Mouse (Mus musculus) midbrain, embryonic 14.5 days (tissue): ENCODE data around the gene Peg10. TPM values are rescaled to one million over a fixed set of nuclear protein-coding genes. Genes with fewer than 3 reads are reported as not detected.
"Not testable (repeated sequence)": the region's sequence is repeated elsewhere in the genome, so short reads cannot be mapped to it uniquely, and the experiment has no call there.

Experiments
- ATAC-seq: fragments of 200-750 bp; cut with Nextera tagmentation; 2 replicates; pipeline ENCODE4 v1.8.0; 2017; ENCODE audit warnings: moderate number of reproducible peaks, moderate library complexity; ENCODE audit not compliant: low FRiP score, low TSS enrichment
- DNase-seq: peaks from one replicate; pipeline ENCODE4 v3.0.0-alpha.2; 2015
- H3K27ac ChIP-seq: fragments of 300-500 bp; sonication (generic); replicated peaks from 2 replicates; pipeline ENCODE4 v1.5.1; 2014; ENCODE audit warnings: mild to moderate bottlenecking, low read depth, low read length, moderate library complexity
- H3K27me3 ChIP-seq: fragments of 300-500 bp; sonication (generic); 2 replicates; pipeline ENCODE4 v1.6.1; 2014; ENCODE audit warnings: low read length, control low read depth, mixed read lengths; ENCODE audit not compliant: control insufficient read depth, insufficient read depth
- H3K36me3 ChIP-seq: fragments of 300-500 bp; sonication (generic); 2 replicates; pipeline ENCODE4 v1.6.1; 2014; ENCODE audit warnings: low read length, control low read depth; ENCODE audit not compliant: control insufficient read depth, insufficient read depth
- H3K4me1 ChIP-seq: fragments of 300-500 bp; sonication (generic); 2 replicates; pipeline ENCODE4 v1.6.1; 2014; ENCODE audit warnings: mild to moderate bottlenecking, antibody characterized with exemption, low read length, control low read depth; ENCODE audit not compliant: control insufficient read depth, insufficient read depth
- H3K4me2 ChIP-seq: fragments of 300-500 bp; sonication (generic); 2 replicates; pipeline ENCODE4 v1.6.1; 2014; ENCODE audit warnings: mild to moderate bottlenecking, low read length, moderate library complexity
- H3K4me3 ChIP-seq: fragments of 300-500 bp; sonication (generic); replicated peaks from 2 replicates; pipeline ENCODE4 v1.5.1; 2014; ENCODE audit warnings: low read depth, low read length
- H3K9ac ChIP-seq: fragments of 300-500 bp; sonication (generic); replicated peaks from 2 replicates; pipeline ENCODE4 v1.6.1; 2014; ENCODE audit warnings: mild to moderate bottlenecking, low read length, moderate library complexity
- H3K9me3 ChIP-seq: fragments of 300-500 bp; sonication (generic); 2 replicates; pipeline ENCODE4 v1.6.1; 2016; ENCODE audit warnings: low read length, control low read depth, mixed read lengths; ENCODE audit not compliant: control insufficient read depth
- WGBS: fragments of 180-500 bp; shearing (Covaris S2); extraction: QIAGEN DNeasy Blood & Tissue Kit; methylation state at CpG from one replicate; pipeline ENCODE4 v1.1.7; 2014; 5-methylcytosine and 5-hydroxymethylcytosine counted together
- polyA plus RNA-seq: library from polyadenylated mRNA; unstranded; fragments of >200 nt; fragmentation: Nextera tagmentation; extraction: Ambion mirVana; gene quantifications from 2 replicates; pipeline ENCODE4 v1.2.1, GENCODE M21; 2014

Peg10 gene
- polyA plus RNA-seq, 1 experiment from 2014 or later = 9.0 TPM

DNA sequence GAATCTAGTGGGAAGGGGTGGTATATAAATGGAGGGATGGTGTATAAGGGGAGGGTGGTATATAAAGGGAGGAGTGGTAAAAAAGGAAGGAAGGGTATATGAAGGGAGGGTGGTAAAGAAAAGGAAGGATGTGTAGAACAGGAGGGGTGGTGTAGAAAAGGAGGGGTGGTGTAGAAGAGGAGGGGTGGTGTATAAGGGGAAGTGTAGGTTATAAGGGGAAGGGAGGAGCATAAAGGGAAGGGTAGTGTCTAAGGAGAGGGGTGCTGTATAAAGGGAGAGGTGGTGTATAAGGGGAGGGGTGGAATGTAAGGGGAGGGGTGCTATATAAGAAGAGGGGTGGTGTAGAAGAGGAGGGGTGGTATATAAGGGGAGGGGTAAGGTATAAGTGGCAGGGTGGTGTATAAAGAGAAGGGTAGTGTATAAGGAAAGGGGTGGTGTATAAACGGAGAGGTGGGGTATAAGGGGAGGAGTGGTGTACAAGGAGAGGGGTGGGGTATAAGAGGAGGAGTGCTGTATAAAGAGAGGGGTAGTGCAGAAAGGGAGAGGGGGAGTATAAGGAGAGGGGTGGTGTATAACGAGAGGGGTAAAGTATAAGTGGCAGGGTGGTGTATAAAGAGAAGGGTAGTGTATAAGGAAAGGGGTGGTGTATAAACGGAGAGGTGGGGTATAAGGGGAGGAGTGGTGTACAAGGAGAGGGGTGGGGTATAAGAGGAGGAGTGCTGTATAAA, 14.5 kb downstream of the Peg10 start:
- not testable (repeated sequence) for H3K36me3 ChIP-seq, H3K4me1 ChIP-seq, H3K9ac ChIP-seq, H3K27me3 ChIP-seq, H3K27ac ChIP-seq, H3K4me2 ChIP-seq, H3K4me3 ChIP-seq, DNase-seq, H3K9me3 ChIP-seq
- peak; percentile 25; the same call in 1 of the 2 replicates for ATAC-seq
- 51% methylated on average over 3 of the region's 3 CpGs for WGBS

DNA sequence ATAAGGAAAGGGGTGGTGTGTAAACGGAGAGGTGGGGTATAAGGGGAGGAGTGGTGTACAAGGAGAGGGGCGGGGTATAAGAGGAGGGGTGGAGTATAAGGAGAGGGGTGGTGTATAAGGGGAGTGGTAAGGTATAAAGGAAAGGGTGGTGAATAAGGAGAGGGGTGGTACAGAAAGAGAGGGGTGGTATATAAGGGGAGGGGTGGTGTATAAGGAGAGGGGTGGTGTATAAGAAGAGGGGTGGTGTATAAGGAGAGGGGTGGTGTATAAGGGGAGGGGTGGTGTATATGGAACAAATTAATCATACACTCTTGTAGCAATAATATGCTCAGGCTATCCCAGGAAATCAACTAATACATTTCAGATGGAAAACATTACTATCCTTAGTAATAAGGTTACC, 15.1 kb downstream of the Peg10 start:
- 32% methylated on average over 2 of the region's 2 CpGs for WGBS
- no peak overlapping the region for H3K4me3 ChIP-seq

DNA sequence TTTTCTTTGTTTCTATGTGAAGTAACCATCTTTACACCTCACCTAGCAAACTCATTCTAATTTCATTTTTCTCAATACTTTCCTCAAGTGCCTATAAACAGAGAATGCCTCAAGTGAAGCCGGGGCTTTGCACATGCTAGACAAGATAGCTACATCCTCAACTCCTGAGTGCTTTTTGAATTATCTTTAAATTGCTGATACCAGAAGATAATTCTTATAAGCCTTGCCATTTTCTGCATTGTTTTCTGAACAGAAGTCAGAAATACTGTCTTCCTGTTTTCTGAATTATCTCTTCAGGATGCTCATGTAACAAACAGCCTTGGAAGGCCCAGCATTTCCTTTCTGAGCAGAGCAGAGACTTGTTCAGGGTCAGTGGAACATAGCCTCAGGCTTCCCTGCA, 49.2 kb downstream of the Peg10 start:
- Histone ChIP-seq H3K27ac (no peak overlapping the region), H3K27me3 (no peaks in the 10 kb centered on the region), H3K36me3 (no peaks in the 10 kb centered on the region), H3K4me3 (no peak overlapping the region), H3K9me3 (no peaks in the 10 kb centered on the region), H3K4me1 (no peaks in the 10 kb centered on the region), H3K9ac (no peak overlapping the region), H3K4me2 (no peak overlapping the region)
- ATAC-seq (no peak), DNase-seq (no peak)
- 93% methylated on average over 1 of the region's 1 CpGs for WGBS

More for the DNA sequence above, 15.1 kb downstream of the Peg10 start:
- DNase-seq = no peak
- Histone ChIP-seq H3K27ac (no peak overlapping the region), H3K4me1 (no peaks in the 10 kb centered on the region), H3K9ac (no peak overlapping the region), H3K4me2 (no peak overlapping the region), H3K27me3 (no peaks in the 10 kb centered on the region), H3K9me3 (no peaks in the 10 kb centered on the region), H3K36me3 (no peaks in the 10 kb centered on the region)
- ATAC-seq = peak; percentile 97

DNA sequence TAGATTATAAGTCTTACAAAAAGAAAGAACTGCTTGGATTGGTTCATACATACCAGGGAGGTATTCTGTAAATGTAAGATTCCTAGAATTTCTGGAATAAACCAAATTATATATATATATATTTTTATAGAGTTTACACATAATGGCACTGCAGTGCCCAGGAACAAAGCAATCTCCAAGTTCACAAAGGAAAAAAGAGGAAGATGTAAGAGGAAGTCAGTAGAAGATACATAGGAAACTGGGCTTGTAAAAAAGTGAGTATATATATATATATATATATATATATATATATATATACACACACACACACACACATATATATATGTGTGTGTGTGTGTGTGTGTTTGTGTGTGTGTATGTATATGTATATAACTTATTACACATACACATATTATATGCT, 50.2 kb downstream of the Peg10 start:
- H3K4me3 ChIP-seq, H3K36me3 ChIP-seq, H3K27me3 ChIP-seq, H3K9me3 ChIP-seq, H3K27ac ChIP-seq, DNase-seq, H3K4me2 ChIP-seq, H3K9ac ChIP-seq, ATAC-seq, H3K4me1 ChIP-seq: not testable (repeated sequence)

DNA sequence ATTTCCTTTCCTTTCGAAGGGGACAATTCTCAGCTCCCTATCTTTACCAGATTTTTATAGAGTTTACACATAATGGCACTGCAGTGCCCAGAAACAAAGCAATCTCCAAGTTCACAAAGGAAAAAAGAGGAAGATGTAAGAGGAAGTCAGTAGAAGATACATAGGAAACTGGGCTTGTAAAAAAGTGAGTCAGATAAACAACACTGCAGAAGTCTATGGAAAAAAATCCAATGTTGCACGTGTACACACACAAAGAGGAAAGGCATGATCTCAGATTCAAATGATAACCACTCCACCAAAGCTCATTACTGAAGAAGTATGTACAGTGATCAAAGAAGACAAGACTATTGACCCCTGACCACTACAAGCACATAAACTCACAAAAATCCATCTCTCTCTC, 51.3 kb downstream of the Peg10 start:
- Histone ChIP-seq H3K27me3 (no peaks in the 10 kb centered on the region), H3K27ac (no peak overlapping the region), H3K4me1 (no peaks in the 10 kb centered on the region), H3K9me3 (no peaks in the 10 kb centered on the region), H3K4me2 (no peak overlapping the region), H3K9ac (no peak overlapping the region), H3K36me3 (no peaks in the 10 kb centered on the region), H3K4me3 (no peak overlapping the region)
- WGBS = 88% methylated on average over 2 of the region's 2 CpGs
- DNase-seq = no peak
- no peak for ATAC-seq

DNA sequence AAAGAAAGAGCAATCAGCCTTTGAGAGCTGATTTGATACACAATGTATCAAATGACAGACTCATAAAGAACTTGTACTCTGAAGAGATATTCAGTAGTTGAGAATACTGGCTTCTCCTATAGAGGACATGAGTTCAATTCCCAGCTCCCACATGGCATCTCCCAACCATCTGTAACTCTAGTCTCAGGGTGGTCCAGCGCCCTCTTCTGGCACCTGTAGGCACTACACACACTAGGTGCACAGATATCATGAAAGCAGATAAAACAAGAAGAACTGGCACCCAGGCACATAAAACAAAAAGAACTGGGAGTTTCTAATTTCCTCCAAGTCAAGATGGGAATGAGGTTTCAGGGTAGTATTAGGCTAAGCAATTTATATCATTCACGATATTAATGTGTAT, 52.3 kb downstream of the Peg10 start:
- Histone ChIP-seq H3K4me1 (no peaks in the 10 kb centered on the region), H3K9ac (no peak overlapping the region), H3K9me3 (no peaks in the 10 kb centered on the region), H3K27me3 (no peaks in the 10 kb centered on the region), H3K36me3 (no peaks in the 10 kb centered on the region), H3K27ac (no peak overlapping the region), H3K4me3 (no peak overlapping the region), H3K4me2 (no peak overlapping the region)
- ATAC-seq (no peak), DNase-seq (no peak)
- 83% methylated on average over 2 of the region's 2 CpGs for WGBS

DNA sequence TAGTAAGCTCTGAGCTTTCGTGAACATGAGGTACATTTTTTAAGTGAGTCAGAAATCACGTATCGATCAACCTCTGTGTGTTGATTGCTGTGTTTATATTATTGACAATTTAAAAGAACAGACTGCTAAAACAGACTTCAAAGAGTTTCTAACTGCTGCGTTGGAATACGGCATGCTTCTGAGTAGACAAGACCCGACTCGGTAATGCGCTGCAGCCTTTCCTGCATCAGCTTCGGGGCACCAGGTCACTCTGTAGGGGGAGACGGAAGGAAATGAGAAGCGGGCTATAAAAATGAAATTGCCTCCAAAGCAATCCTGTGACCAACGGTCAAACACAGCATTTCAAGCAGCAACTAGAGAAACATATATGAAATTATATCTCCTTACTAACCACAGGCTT, 59.9 kb downstream of the Peg10 start:
- Histone ChIP-seq H3K4me2 (no peak overlapping the region), H3K27ac (no peak overlapping the region), H3K9ac (no peak overlapping the region), H3K9me3 (no peaks in the 10 kb centered on the region), H3K4me1 (no peaks in the 10 kb centered on the region), H3K4me3 (no peak overlapping the region), H3K27me3 (no peaks in the 10 kb centered on the region), H3K36me3 (no peaks in the 10 kb centered on the region)
- DNase-seq (peak; percentile 9), ATAC-seq (no peak)
- WGBS = 84% methylated on average over 12 of the region's 12 CpGs

Other genes starting within 250 kb of the Peg10 start
- 2.4 and 88.1 TPM in 2 replicates for gene Col1a2, start 242.5 kb upstream of the Peg10 start, polyA plus RNA-seq
- gene Casd1, start 146.5 kb upstream of the Peg10 start, polyA plus RNA-seq = 43.2 and 61.9 TPM in 2 replicates
- 47.3 and 51.0 TPM in 2 replicates for gene Sgce, start 99 bp upstream of the Peg10 start, polyA plus RNA-seq
- 31.8 and 49.3 TPM in 2 replicates for gene Ppp1r9a, start 155.6 kb downstream of the Peg10 start, polyA plus RNA-seq